Mouse (Mus musculus) forebrain, embryonic 14.5 days (tissue): ENCODE measurements around the gene Sorbs1. TPM values are rescaled to one million over a fixed set of nuclear protein-coding genes. Genes with fewer than 3 reads are reported as not detected.

Source experiments
- ATAC-seq: fragments of 200-750 bp; cut with Nextera tagmentation; 2 replicates; pipeline ENCODE4 v1.8.0; 2017; ENCODE audit warnings: mild to moderate bottlenecking, moderate library complexity
- DNase-seq: peaks from one replicate; pipeline ENCODE4 v3.0.0-alpha.2; 2015; ENCODE audit warnings: low spot score
- H3K27ac ChIP-seq: fragments of 300-500 bp; sonication (generic); 2 replicates; pipeline ENCODE4 v1.5.1; 2014; ENCODE audit warnings: low read depth, mild to moderate bottlenecking, control low read depth, low read length, moderate library complexity
- H3K27me3 ChIP-seq: fragments of 300-500 bp; sonication (generic); replicated peaks from 2 replicates; pipeline ENCODE4 v1.6.1; 2014; ENCODE audit warnings: low read length, control low read depth, mixed read lengths; ENCODE audit not compliant: control insufficient read depth, insufficient read depth
- H3K36me3 ChIP-seq: fragments of 300-500 bp; sonication (generic); 2 replicates; pipeline ENCODE4 v1.6.1; 2014; ENCODE audit warnings: low read length, control low read depth; ENCODE audit not compliant: control insufficient read depth, insufficient read depth
- H3K4me1 ChIP-seq: fragments of 300-500 bp; sonication (generic); 2 replicates; pipeline ENCODE4 v1.6.1; 2014; ENCODE audit warnings: antibody characterized with exemption, low read length, control low read depth; ENCODE audit not compliant: control insufficient read depth, insufficient read depth
- H3K4me2 ChIP-seq: fragments of 300-500 bp; sonication (generic); 2 replicates; pipeline ENCODE4 v1.6.1; 2014; ENCODE audit warnings: mild to moderate bottlenecking, control low read depth, low read length
- H3K4me3 ChIP-seq: fragments of 300-500 bp; sonication (generic); 2 replicates; pipeline ENCODE4 v1.5.1; 2014; ENCODE audit warnings: low read depth, low read length, control low read depth
- H3K9ac ChIP-seq: fragments of 300-500 bp; sonication (generic); 2 replicates; pipeline ENCODE4 v1.6.1; 2014; ENCODE audit warnings: mild to moderate bottlenecking, low read length, control low read depth, moderate library complexity
- H3K9me3 ChIP-seq: fragments of 300-500 bp; sonication (generic); replicated peaks from 2 replicates; pipeline ENCODE4 v1.6.1; 2016; ENCODE audit warnings: low read length, control low read depth, mixed read lengths; ENCODE audit not compliant: control insufficient read depth
- WGBS: fragments of 180-500 bp; shearing (Covaris S2); extraction: QIAGEN DNeasy Blood & Tissue Kit; methylation state at CpG from one replicate; pipeline ENCODE4 v1.1.7; 2014; 5-methylcytosine and 5-hydroxymethylcytosine counted together
- polyA plus RNA-seq: library from polyadenylated mRNA; unstranded; fragments of >200 nt; fragmentation: Nextera tagmentation; extraction: Ambion mirVana; gene quantifications from 2 replicates; pipeline ENCODE4 v1.2.1, GENCODE M21; 2014

Sorbs1 gene
- polyA plus RNA-seq, 1 experiment from 2014 or later: 61.1 TPM

DNA sequence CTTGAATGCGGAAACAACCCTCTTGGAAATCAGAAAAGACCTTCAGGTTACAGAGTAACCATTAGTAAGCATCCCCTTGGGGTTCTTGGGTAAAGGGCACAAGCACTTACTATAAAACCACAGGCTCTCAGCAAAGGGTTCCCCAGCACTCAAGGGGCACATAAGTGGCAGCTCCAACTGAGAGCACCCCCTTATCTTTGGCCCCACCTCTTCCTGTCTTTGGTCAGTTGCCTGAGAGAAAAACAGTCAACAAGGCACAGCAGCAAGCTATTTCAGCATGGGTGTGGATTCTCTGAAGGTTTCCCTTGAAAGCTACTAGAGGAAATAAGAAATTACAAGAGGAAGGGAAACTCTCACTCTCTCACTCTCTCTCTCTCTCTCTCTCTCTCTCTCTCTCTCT is 246.2 kb downstream of the Sorbs1 start:
- no peaks in the 10 kb centered on the region for H3K36me3 ChIP-seq
- H3K4me3 ChIP-seq: no peak overlapping the region
- no peak overlapping the region for H3K4me2 ChIP-seq
- H3K27ac ChIP-seq: no peak overlapping the region
- no peak for ATAC-seq
- no peaks in the 10 kb centered on the region for H3K9me3 ChIP-seq
- H3K9ac ChIP-seq: no peak overlapping the region
- H3K4me1 ChIP-seq: no peaks in the 10 kb centered on the region; the same call in 1 of the 2 replicates
- peaks cover 10% of the 10 kb centered on the region; the same call in 1 of the 2 replicates for H3K27me3 ChIP-seq
- WGBS: 95% methylated on average over 1 of the region's 1 CpGs
- DNase-seq: no peak

- no peak for DNase-seq
- WGBS: 100% methylated on average over 1 of the region's 1 CpGs
- H3K4me2 ChIP-seq: no peak overlapping the region
- H3K9me3 ChIP-seq: no peaks in the 10 kb centered on the region
- H3K27me3 ChIP-seq: no peaks in the 10 kb centered on the region
- no peak overlapping the region for H3K9ac ChIP-seq
- H3K27ac ChIP-seq: no peak overlapping the region
- ATAC-seq: no peak
- no peaks in the 10 kb centered on the region for H3K4me1 ChIP-seq
- H3K4me3 ChIP-seq: no peak overlapping the region
- H3K36me3 ChIP-seq: no peaks in the 10 kb centered on the region
These were observed 254.1 kb downstream of the Sorbs1 start for GRCm38 (mm10) chr19:40259485-40259884.

DNA sequence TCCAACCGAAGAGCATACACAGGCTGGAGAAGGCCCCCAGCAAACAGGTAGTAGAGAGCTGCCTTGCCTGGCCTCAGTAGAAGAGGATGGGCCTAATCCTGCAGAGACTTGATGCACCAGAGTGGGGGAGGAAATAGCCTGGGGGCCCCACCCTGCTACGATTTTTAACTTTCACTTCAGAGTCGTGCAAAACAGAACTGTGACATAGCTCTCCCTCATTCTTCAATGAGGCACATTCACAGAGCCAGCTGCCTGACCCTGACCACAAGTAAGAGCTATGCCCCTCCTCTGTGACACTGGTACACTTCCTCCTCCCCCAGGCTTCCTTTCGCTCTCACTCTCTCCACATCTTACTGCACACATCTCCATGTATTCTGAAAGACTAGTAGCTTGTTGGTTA is 256.2 kb downstream of the Sorbs1 start:
- no peak overlapping the region for H3K27ac ChIP-seq
- 80% methylated on average over 4 of the region's 4 CpGs for WGBS

GRCm38 (mm10) chr19:40256376-40257050 is 257.1 kb downstream of the Sorbs1 start:
- H3K9me3 ChIP-seq: no peaks in the 10 kb centered on the region
- H3K36me3 ChIP-seq: no peaks in the 10 kb centered on the region
- no peak overlapping the region for H3K27ac ChIP-seq
- no peak for DNase-seq
- H3K4me1 ChIP-seq: no peaks in the 10 kb centered on the region
- no peak overlapping the region for H3K4me3 ChIP-seq
- H3K4me2 ChIP-seq: no peak overlapping the region
- no peaks in the 10 kb centered on the region for H3K27me3 ChIP-seq
- no peak overlapping the region for H3K9ac ChIP-seq
- no peak for ATAC-seq
- 86% methylated on average over 2 of the region's 2 CpGs for WGBS

More for the DNA sequence above, 256.2 kb downstream of the Sorbs1 start:
- DNase-seq (no peak), ATAC-seq (no peak)
- no peaks in the 10 kb centered on the region for H3K4me1 ChIP-seq
- H3K9ac ChIP-seq: no peak overlapping the region
- H3K4me3 ChIP-seq: no peak overlapping the region
- H3K36me3 ChIP-seq: no peaks in the 10 kb centered on the region
- H3K4me2 ChIP-seq: no peak overlapping the region
- H3K9me3 ChIP-seq: no peaks in the 10 kb centered on the region
- no peaks in the 10 kb centered on the region for H3K27me3 ChIP-seq

- DNase-seq: no peak
- no peaks in the 10 kb centered on the region for H3K36me3 ChIP-seq
- H3K4me2 ChIP-seq: no peak overlapping the region
- no peak for ATAC-seq
- no peaks in the 10 kb centered on the region for H3K27me3 ChIP-seq
- H3K27ac ChIP-seq: no peak overlapping the region
- H3K4me3 ChIP-seq: no peak overlapping the region
- no peak overlapping the region for H3K9ac ChIP-seq
- H3K4me1 ChIP-seq: no peaks in the 10 kb centered on the region
- 89% methylated on average over 1 of the region's 1 CpGs for WGBS
- H3K9me3 ChIP-seq: no peaks in the 10 kb centered on the region
These were observed 258.0 kb downstream of the Sorbs1 start for GRCm38 (mm10) chr19:40255561-40255960.

GRCm38 (mm10) chr19:40254741-40255140 is 258.8 kb downstream of the Sorbs1 start:
- H3K36me3 ChIP-seq: no peaks in the 10 kb centered on the region
- no peak overlapping the region for H3K4me3 ChIP-seq
- 82% methylated on average over 3 of the region's 3 CpGs for WGBS
- no peaks in the 10 kb centered on the region for H3K27me3 ChIP-seq
- H3K9me3 ChIP-seq: no peaks in the 10 kb centered on the region
- H3K27ac ChIP-seq: no peak overlapping the region
- no peaks in the 10 kb centered on the region for H3K4me1 ChIP-seq
- H3K4me2 ChIP-seq: no peak overlapping the region
- DNase-seq (no peak), ATAC-seq (no peak)
- no peak overlapping the region for H3K9ac ChIP-seq

DNA sequence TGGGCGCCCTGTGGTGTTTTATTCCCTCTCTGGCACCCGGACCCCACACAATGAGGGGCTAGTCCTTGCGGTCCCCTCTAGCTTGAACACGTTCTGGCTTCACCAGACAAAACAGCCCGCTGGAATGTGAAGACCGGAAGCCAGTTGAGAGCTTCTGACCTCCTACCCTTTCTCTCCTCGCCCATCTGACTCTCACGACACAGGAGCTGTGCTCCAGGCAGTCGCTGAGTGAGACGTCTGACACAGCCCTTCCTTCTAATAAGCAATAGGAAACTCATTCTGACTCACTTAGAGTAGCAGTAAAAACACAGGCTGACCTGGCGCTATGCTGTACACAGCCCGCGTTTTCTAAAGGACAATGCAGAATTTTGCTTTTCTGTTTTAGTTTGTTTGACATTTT is 259.8 kb downstream of the Sorbs1 start:
- DNase-seq: no peak
- no peaks in the 10 kb centered on the region for H3K36me3 ChIP-seq
- 76% methylated on average over 13 of the region's 13 CpGs for WGBS
- no peaks in the 10 kb centered on the region for H3K27me3 ChIP-seq
- H3K4me2 ChIP-seq: no peak overlapping the region
- no peaks in the 10 kb centered on the region for H3K9me3 ChIP-seq
- ATAC-seq: no peak
- H3K9ac ChIP-seq: no peak overlapping the region
- H3K27ac ChIP-seq: no peak overlapping the region
- no peak overlapping the region for H3K4me3 ChIP-seq
- no peaks in the 10 kb centered on the region for H3K4me1 ChIP-seq

GRCm38 (mm10) chr19:40251115-40251514 is 262.5 kb downstream of the Sorbs1 start:
- no peak overlapping the region for H3K4me2 ChIP-seq
- H3K36me3 ChIP-seq: no peaks in the 10 kb centered on the region
- no peak overlapping the region for H3K4me3 ChIP-seq
- H3K9ac ChIP-seq: no peak overlapping the region
- H3K27me3 ChIP-seq: no peaks in the 10 kb centered on the region
- no peak overlapping the region for H3K27ac ChIP-seq
- WGBS: 88% methylated on average over 4 of the region's 4 CpGs
- DNase-seq: no peak
- no peaks in the 10 kb centered on the region for H3K4me1 ChIP-seq
- ATAC-seq: no peak
- H3K9me3 ChIP-seq: no peaks in the 10 kb centered on the region

DNA sequence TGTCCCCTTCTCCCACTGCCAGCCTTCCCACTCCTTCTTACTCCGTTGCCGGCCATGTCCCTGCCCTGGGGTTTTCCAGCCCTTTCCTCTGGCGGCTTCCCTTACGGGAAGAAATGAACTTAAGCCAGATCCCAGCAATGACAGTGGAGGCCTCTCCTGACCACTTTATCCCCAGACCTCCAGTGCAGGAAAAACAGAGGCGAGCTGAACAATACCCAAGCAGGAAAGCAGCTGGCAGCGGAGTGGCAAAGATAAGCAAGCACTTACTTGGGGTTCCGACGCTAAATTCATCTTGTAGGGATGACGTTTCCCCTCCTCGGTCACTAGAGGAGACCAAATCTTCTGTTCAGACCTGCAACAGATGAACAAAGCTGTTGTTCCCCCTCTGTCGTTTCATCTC is 264.2 kb downstream of the Sorbs1 start:
- no peak for DNase-seq
- Histone ChIP-seq H3K9ac (no peak overlapping the region), H3K9me3 (no peaks in the 10 kb centered on the region), H3K27ac (no peak overlapping the region), H3K27me3 (no peaks in the 10 kb centered on the region), H3K4me3 (no peak overlapping the region), H3K36me3 (no peaks in the 10 kb centered on the region), H3K4me2 (no peak overlapping the region), H3K4me1 (no peaks in the 10 kb centered on the region)
- 86% methylated on average over 11 of the region's 11 CpGs for WGBS
- ATAC-seq: no peak
